ENCODE assay signal across 2 mouse cellular contexts in the genomic region with DNA sequence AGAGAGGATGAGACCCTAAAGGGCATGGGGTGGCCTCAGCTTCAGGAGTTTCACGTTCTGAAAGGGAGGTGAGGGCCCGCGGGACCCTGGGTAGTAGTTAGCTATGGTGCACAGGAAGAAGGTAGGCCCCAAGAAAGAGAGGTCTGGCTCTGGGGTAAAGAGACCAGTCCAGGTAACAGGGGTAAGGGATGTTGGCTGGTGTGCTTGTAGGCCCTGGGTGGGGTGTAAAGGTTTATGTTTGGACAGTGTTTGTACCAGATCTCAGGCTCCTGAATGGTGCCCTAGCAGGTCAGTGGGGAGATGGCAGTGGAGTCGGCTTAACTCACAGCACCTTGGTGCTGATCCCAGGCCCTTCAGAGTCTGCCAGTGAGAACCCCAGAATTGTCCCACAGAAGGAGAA.
TF ChIP-seq lines count a peak whose summit lies in the region.

No protein-coding gene starts in this region.

TF ChIP-seq in CH12.LX, 34 proteins besides CTCF, POLR2A, EP300 and RAD21:
- TF ChIP-seq SIN3A (IDR thresholded peaks at IDR 0.05; ENCODE audit: low read length) (0 out of 2 replicates have a peak, but pooled peaks have one; percentile 25), TCF12 (IDR thresholded peaks at IDR 0.05; ENCODE audit: low read depth, low read length) (0 out of 2 replicates have a peak, but pooled peaks have one; percentile 5), CHD1 (IDR thresholded peaks at IDR 0.05; ENCODE audit: low read depth, low read length) (no peak)

TF ChIP-seq in myocyte, 11 proteins besides CTCF, POLR2A, EP300 and RAD21:
- TF ChIP-seq CEBPB (IDR thresholded peaks at IDR 0.05; ENCODE audit: insufficient read depth, poor library complexity, severe bottlenecking) (no peak), MYOD1 (IDR thresholded peaks at IDR 0.05; ENCODE audit: control insufficient read depth in 1 of 3, insufficient read length in 2 of 3, low read depth in 2 of 3) (no peak), SRF (IDR thresholded peaks at IDR 0.05; ENCODE audit: control insufficient read depth, insufficient read length, low read depth) (no peak), USF1 (IDR thresholded peaks at IDR 0.05; ENCODE audit: low read depth) (no peak), REST (IDR thresholded peaks at IDR 0.05; ENCODE audit: insufficient read depth, insufficient read length) (no peak), E2F4 (IDR thresholded peaks at IDR 0.05; ENCODE audit: insufficient read depth) (no peak), TCF12 (IDR thresholded peaks at IDR 0.05; ENCODE audit: insufficient read depth, poor library complexity, severe bottlenecking) (no peak)
